Mouse (Mus musculus) spleen, postnatal 0 days (tissue): ENCODE data around the gene Itga11. TPM values are rescaled to one million over a fixed set of nuclear protein-coding genes. Genes with fewer than 3 reads are reported as not detected.

Source experiments
- polyA plus RNA-seq: library from polyadenylated mRNA; unstranded; fragments of >200 nt; fragmentation: Nextera tagmentation; extraction: Ambion mirVana; gene quantifications from 2 replicates; pipeline ENCODE4 v1.2.1, GENCODE M21; 2015

Gene Itga11
- 1.0 and 1.1 TPM in 2 replicates for polyA plus RNA-seq

GRCm38 (mm10) chr9:62677641-62678549, at the start of gene Itga11:
Itga11 (plus strand) TSS chr9:62677826.

GRCm38 (mm10) chr9:62811516-62812121, 134.0 kb downstream of the Itga11 start, which contains the start of gene Fem1b:
Fem1b (minus strand) TSS chr9:62811934.

Other genes starting within 250 kb of the Itga11 start
- 2.2 and 3.2 TPM in 2 replicates for gene Coro2b, start 140.8 kb upstream of the Itga11 start, polyA plus RNA-seq
- gene Fem1b, start 134.1 kb downstream of the Itga11 start, polyA plus RNA-seq: 8.2 TPM in 2 replicates
- gene Cln6, start 161.0 kb downstream of the Itga11 start, polyA plus RNA-seq: 25.1 and 27.5 TPM in 2 replicates
- gene Calml4, start 180.3 kb downstream of the Itga11 start, polyA plus RNA-seq: 5.6 and 7.0 TPM in 2 replicates